Mouse (Mus musculus): Measurements from ENCODE around the gene Lrrc28.
"Not testable (repeated sequence)": the region's sequence is repeated elsewhere in the genome, so short reads cannot be mapped to it uniquely, and the experiment has no call there.

The Lrrc28 gene

GRCm38 (mm10) chr7:67529381-67529780 lies 115.7 kb downstream of the Lrrc28 start:
- no peak for DNase-seq (ENCODE audit: low spot score in 2 of 2)

- no peak for DNase-seq (ENCODE audit: low spot score in 2 of 2)
Measured at GRCm38 (mm10) chr7:67528821-67529221, 116.2 kb downstream of the Lrrc28 start.

GRCm38 (mm10) chr7:67528063-67528811 lies 116.8 kb downstream of the Lrrc28 start:
- no peak for DNase-seq (ENCODE audit: low spot score in 2 of 2)

GRCm38 (mm10) chr7:67525886-67526580 lies 119.0 kb downstream of the Lrrc28 start:
- DNase-seq (ENCODE audit: low spot score in 2 of 2), result no peak

GRCm38 (mm10) chr7:67524069-67524468 lies 121.0 kb downstream of the Lrrc28 start:
- DNase-seq (ENCODE audit: low spot score in 2 of 2), result not testable (repeated sequence)

GRCm38 (mm10) chr7:67523400-67523799 lies 121.7 kb downstream of the Lrrc28 start:
- no peak for DNase-seq (ENCODE audit: low spot score in 2 of 2)

GRCm38 (mm10) chr7:67521731-67522130 lies 123.3 kb downstream of the Lrrc28 start:
- DNase-seq (ENCODE audit: low spot score in 2 of 2), result not testable (repeated sequence)

- no peak for DNase-seq (ENCODE audit: low spot score in 2 of 2)
Measured at GRCm38 (mm10) chr7:67520959-67521358, 124.1 kb downstream of the Lrrc28 start.

- DNase-seq (ENCODE audit: low spot score in 2 of 2), result no peak
Measured at GRCm38 (mm10) chr7:67520001-67520400, 125.1 kb downstream of the Lrrc28 start.

GRCm38 (mm10) chr7:67515621-67516020 lies 129.4 kb downstream of the Lrrc28 start:
- DNase-seq (ENCODE audit: low spot score in 2 of 2), result no peak

GRCm38 (mm10) chr7:67514893-67515292 lies 130.2 kb downstream of the Lrrc28 start:
- DNase-seq (ENCODE audit: low spot score in 2 of 2), result no peak

GRCm38 (mm10) chr7:67514380-67514779 lies 130.7 kb downstream of the Lrrc28 start:
- no peak for DNase-seq (ENCODE audit: low spot score in 2 of 2)

GRCm38 (mm10) chr7:67513656-67514055 lies 131.4 kb downstream of the Lrrc28 start:
- DNase-seq (ENCODE audit: low spot score in 2 of 2), result no peak

GRCm38 (mm10) chr7:67511606-67512005 lies 133.5 kb downstream of the Lrrc28 start:
- DNase-seq (ENCODE audit: low spot score in 2 of 2), result no peak

GRCm38 (mm10) chr7:67503281-67504010 lies 141.6 kb downstream of the Lrrc28 start:
- no peak for DNase-seq (ENCODE audit: low spot score in 2 of 2)

- DNase-seq (ENCODE audit: low spot score in 2 of 2), result no peak
Measured at GRCm38 (mm10) chr7:67502631-67503030, 142.4 kb downstream of the Lrrc28 start.

GRCm38 (mm10) chr7:67500878-67501277 lies 144.2 kb downstream of the Lrrc28 start:
- DNase-seq (ENCODE audit: low spot score in 2 of 2), result no peak

GRCm38 (mm10) chr7:67500076-67500828 lies 144.8 kb downstream of the Lrrc28 start:
- peak; percentile 44 to 61 for DNase-seq (ENCODE audit: low spot score in 2 of 2)

GRCm38 (mm10) chr7:67499516-67499915 lies 145.6 kb downstream of the Lrrc28 start:
- no peak for DNase-seq (ENCODE audit: low spot score in 2 of 2)

GRCm38 (mm10) chr7:67493795-67494687 lies 151.0 kb downstream of the Lrrc28 start:
- peak; percentile 6 to 37 for DNase-seq (ENCODE audit: low spot score in 2 of 2)

All from natural killer cell, adult 2 months (primary cell).